Mouse (Mus musculus) E14TG2a.4 (cell line): Measurements from ENCODE around the gene Thbd.

Experiments
- CTCF ChIP-seq: conservative IDR thresholded peaks from 2 replicates; pipeline ENCODE4 v1.5.1; 2014; ENCODE audit warnings: low read length
- NANOG ChIP-seq: IDR thresholded peaks from 2 replicates; pipeline ENCODE4 v1.6.1; 2014; ENCODE audit warnings: borderline replicate concordance, low read length, mixed read lengths
- POU5F1 ChIP-seq: IDR thresholded peaks from 2 replicates; pipeline ENCODE4 v1.6.1; 2014; ENCODE audit warnings: low read length, borderline replicate concordance

GRCm38 (mm10) chr2:148409821-148410220, 1.8 kb upstream of the Thbd start:
- TF ChIP-seq POU5F1, result no peak
- no peak for TF ChIP-seq CTCF
- no peak for TF ChIP-seq NANOG
